Mouse (Mus musculus) ES-Bruce4 (cell line): ENCODE data around the gene Atp5e. TPM values are rescaled to one million over a fixed set of nuclear protein-coding genes. Genes with fewer than 3 reads are reported as not detected.

Experiments
- H3K27ac ChIP-seq: 2 replicates; pipeline ENCODE4 v1.5.1; 2012; ENCODE audit warnings: low read length, inconsistent platforms; ENCODE audit not compliant: insufficient read depth
- H3K27me3 ChIP-seq: 2 replicates; pipeline ENCODE4 v1.6.1; 2012; ENCODE audit warnings: mild to moderate bottlenecking, low read length, inconsistent platforms; ENCODE audit not compliant: control insufficient read depth, poor library complexity, insufficient read depth, severe bottlenecking
- H3K36me3 ChIP-seq: 2 replicates; pipeline ENCODE4 v1.6.1; 2012; ENCODE audit warnings: inconsistent platforms, mild to moderate bottlenecking, low read length, moderate library complexity; ENCODE audit not compliant: control insufficient read depth, poor library complexity, insufficient read depth, severe bottlenecking
- H3K4me1 ChIP-seq: one replicate; pipeline ENCODE4 v1.8.1; 2011; ENCODE audit warnings: low read length; ENCODE audit not compliant: control insufficient read depth, insufficient read depth
- H3K4me3 ChIP-seq: 2 replicates; pipeline ENCODE4 v1.5.1; 2011; ENCODE audit warnings: low read depth, mild to moderate bottlenecking, low read length
- H3K9ac ChIP-seq: 2 replicates; pipeline ENCODE4 v1.6.1; 2012; ENCODE audit warnings: low read depth, mild to moderate bottlenecking, inconsistent platforms; ENCODE audit not compliant: poor library complexity, severe bottlenecking
- H3K9me3 ChIP-seq: replicated peaks from 2 replicates; pipeline ENCODE4 v1.6.1; 2012; ENCODE audit warnings: mild to moderate bottlenecking, low read length, inconsistent platforms; ENCODE audit not compliant: control insufficient read depth, poor library complexity, insufficient read depth, severe bottlenecking
- CTCF ChIP-seq: IDR thresholded peaks from one replicate; pipeline ENCODE4 v1.8.1; 2011; ENCODE audit warnings: low read depth, low read length
- EP300 ChIP-seq: IDR thresholded peaks from 2 replicates; pipeline ENCODE4 v1.6.1; 2011; ENCODE audit warnings: low read depth, low read length; ENCODE audit not compliant: insufficient read depth
- POLR2A ChIP-seq: IDR thresholded peaks from one replicate; pipeline ENCODE4 v1.8.1; 2011; ENCODE audit warnings: low read length; ENCODE audit not compliant: insufficient read depth
- polyA plus RNA-seq: library from polyadenylated mRNA; stranded (reverse); fragments of >200 nt; gene quantifications from 2 replicates; pipeline ENCODE4 v1.2.4, GENCODE M21; 2011; ENCODE audit warnings: low read depth; ENCODE audit not compliant: missing spikeins, insufficient read depth, insufficient read length

The Atp5e gene
- polyA plus RNA-seq, 1 experiment = 311 TPM

- H3K9me3 ChIP-seq = no peaks in the 10 kb centered on the region
These were observed 25.0 kb downstream of the Atp5e start, which contains the start of gene Ctsz for GRCm38 (mm10) chr2:174438737-174439449. TSS of gene Ctsz (minus strand) at chr2:174439039.

DNA sequence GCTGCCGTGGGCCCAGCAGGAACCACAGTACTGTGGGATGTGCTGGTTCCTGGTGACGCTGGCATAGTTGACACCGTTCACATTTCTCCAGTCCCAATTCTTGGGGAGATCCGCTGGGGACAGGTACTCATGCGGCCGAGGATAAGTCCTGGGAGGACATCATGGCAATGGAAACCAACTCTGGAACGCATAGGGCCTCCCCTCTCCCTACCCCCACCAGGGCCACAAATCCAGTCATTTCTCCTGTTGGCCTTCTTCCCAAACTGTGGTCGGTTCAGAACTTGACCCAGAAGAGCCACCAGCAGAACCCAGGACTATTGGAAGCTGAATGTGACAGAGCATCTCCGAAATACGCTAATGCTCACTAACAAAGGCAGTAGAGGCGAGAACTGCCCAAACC is 25.7 kb downstream of the Atp5e start:
- TF ChIP-seq POLR2A = no peak
- Histone ChIP-seq H3K4me1 (peaks cover 10% of the 10 kb centered on the region), H3K36me3 (no peaks in the 10 kb centered on the region; the same call in 1 of the 2 replicates), H3K4me3 (peak overlapping the region; percentile 75), H3K9me3 (no peaks in the 10 kb centered on the region), H3K27me3 (no peaks in the 10 kb centered on the region), H3K27ac (no peak overlapping the region), H3K9ac (peak overlapping the region; percentile 62)

More at GRCm38 (mm10) chr2:174438737-174439449, 25.0 kb downstream of the Atp5e start, which contains the start of gene Ctsz:
- peak within 1 kb of the TSS; percentile 62 for H3K9ac ChIP-seq
- H3K27me3 ChIP-seq = no peaks in the 10 kb centered on the region
- H3K4me1 ChIP-seq = peaks cover 10% of the 10 kb centered on the region
- TF ChIP-seq POLR2A = peak; percentile 51
- TF ChIP-seq CTCF = no peak
- no peaks in the 10 kb centered on the region; the same call in 1 of the 2 replicates for H3K36me3 ChIP-seq
- H3K27ac ChIP-seq = no peak within 1 kb of the TSS
- H3K4me3 ChIP-seq = peak within 1 kb of the TSS; percentile 75

- no peak for TF ChIP-seq EP300
- no peak for TF ChIP-seq CTCF
- no peak for TF ChIP-seq POLR2A
- Histone ChIP-seq H3K9me3 (no peaks in the 10 kb centered on the region), H3K4me1 (peaks cover 10% of the 10 kb centered on the region), H3K4me3 (no peak overlapping the region), H3K27ac (no peak overlapping the region), H3K9ac (no peak overlapping the region), H3K36me3 (peaks cover 1% of the 10 kb centered on the region; the same call in 1 of the 2 replicates), H3K27me3 (no peaks in the 10 kb centered on the region)
These were observed 26.3 kb downstream of the Atp5e start for GRCm38 (mm10) chr2:174437697-174437982.

GRCm38 (mm10) chr2:174436916-174437696 is 26.8 kb downstream of the Atp5e start:
- Histone ChIP-seq H3K9me3 (no peaks in the 10 kb centered on the region), H3K36me3 (peaks cover 3% of the 10 kb centered on the region; the same call in 1 of the 2 replicates), H3K27ac (no peak overlapping the region), H3K4me1 (peaks cover 10% of the 10 kb centered on the region), H3K9ac (no peak overlapping the region), H3K4me3 (no peak overlapping the region), H3K27me3 (no peaks in the 10 kb centered on the region)
- no peak for TF ChIP-seq CTCF
- no peak for TF ChIP-seq EP300
- TF ChIP-seq POLR2A = no peak

DNA sequence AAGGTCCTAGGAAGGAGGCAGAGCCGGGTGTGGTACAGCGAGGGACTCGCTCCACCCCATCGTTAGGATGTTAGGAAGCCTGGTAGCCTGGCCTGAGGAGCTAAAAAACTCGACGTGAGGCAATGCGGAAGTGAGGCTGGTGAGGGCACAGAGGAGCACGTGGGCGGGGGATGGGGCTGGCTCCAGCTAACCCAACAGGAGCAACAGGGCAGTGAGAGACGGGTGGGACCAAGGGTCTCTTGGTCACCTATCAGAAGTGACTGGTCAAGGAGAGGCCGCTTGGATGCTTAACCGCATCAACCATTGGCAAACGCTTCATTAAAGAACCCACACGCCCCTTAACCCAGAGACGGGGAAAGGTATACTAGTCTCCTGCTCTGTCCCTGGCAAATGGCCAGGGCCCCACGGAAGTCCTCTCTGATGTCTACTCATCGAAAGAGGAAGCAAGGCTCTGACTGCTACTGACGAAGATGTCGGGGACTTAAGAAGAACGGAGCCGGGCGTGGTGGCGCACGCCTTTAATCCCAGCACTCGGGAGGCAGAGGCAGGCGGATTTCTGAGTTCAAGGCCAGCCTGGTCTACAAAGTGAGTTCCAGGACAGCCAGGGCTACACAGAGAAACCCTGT is 27.7 kb downstream of the Atp5e start:
- H3K36me3 ChIP-seq = peaks cover 3% of the 10 kb centered on the region; the same call in 1 of the 2 replicates
- TF ChIP-seq CTCF = no peak
- no peaks in the 10 kb centered on the region for H3K9me3 ChIP-seq
- H3K9ac ChIP-seq = no peak overlapping the region
- H3K4me1 ChIP-seq = peaks cover 10% of the 10 kb centered on the region
- no peak overlapping the region for H3K4me3 ChIP-seq
- H3K27ac ChIP-seq = no peak overlapping the region
- H3K27me3 ChIP-seq = no peaks in the 10 kb centered on the region

- Histone ChIP-seq H3K9ac (no peak overlapping the region), H3K27ac (no peak overlapping the region), H3K4me1 (peaks cover 10% of the 10 kb centered on the region), H3K4me3 (no peak overlapping the region), H3K36me3 (peaks cover 3% of the 10 kb centered on the region; the same call in 1 of the 2 replicates), H3K9me3 (no peaks in the 10 kb centered on the region), H3K27me3 (no peaks in the 10 kb centered on the region)
- TF ChIP-seq EP300 = no peak
- no peak for TF ChIP-seq CTCF
- no peak for TF ChIP-seq POLR2A
These were observed 29.0 kb downstream of the Atp5e start for GRCm38 (mm10) chr2:174434943-174435342.
